Mouse (Mus musculus) embryonic facial prominence, embryonic 10.5 days (tissue): ENCODE measurements at regions not wholly inside any gene's neighbourhood (a gene's known extent, or its start where the extent isn't known, plus 50 kb on each side); places are given as distances from the start of the nearest gene placed in this dataset.

Experiments used
- DNase-seq: peaks from one replicate; pipeline ENCODE4 v3.0.0-alpha.2; 2017; ENCODE audit warnings: low spot score
- H3K27ac ChIP-seq: fragments of 300-500 bp; sonication (generic); replicated peaks from 2 replicates; pipeline ENCODE4 v1.5.1; 2016; ENCODE audit warnings: mild to moderate bottlenecking
- H3K27me3 ChIP-seq: fragments of 300-500 bp; sonication (generic); replicated peaks from 2 replicates; pipeline ENCODE4 v1.6.1; 2016; ENCODE audit warnings: low read depth, mild to moderate bottlenecking; ENCODE audit not compliant: poor library complexity, severe bottlenecking
- H3K36me3 ChIP-seq: fragments of 300-500 bp; sonication (generic); replicated peaks from 2 replicates; pipeline ENCODE4 v1.6.1; 2016; ENCODE audit warnings: mild to moderate bottlenecking, moderate library complexity
- H3K4me1 ChIP-seq: fragments of 300-500 bp; sonication (generic); 2 replicates; pipeline ENCODE4 v1.6.1; 2016
- H3K4me3 ChIP-seq: fragments of 300-500 bp; sonication (generic); 2 replicates; pipeline ENCODE4 v1.5.1; 2016; ENCODE audit warnings: mild to moderate bottlenecking, moderate library complexity
- H3K9me3 ChIP-seq: fragments of 300-500 bp; sonication (generic); 2 replicates; pipeline ENCODE4 v1.6.1; 2016; ENCODE audit warnings: mild to moderate bottlenecking
- WGBS: fragments of 180-500 bp; shearing (Covaris S2); methylation state at CpG from one replicate; pipeline ENCODE4 v1.1.7; 2016; 5-methylcytosine and 5-hydroxymethylcytosine counted together

DNA sequence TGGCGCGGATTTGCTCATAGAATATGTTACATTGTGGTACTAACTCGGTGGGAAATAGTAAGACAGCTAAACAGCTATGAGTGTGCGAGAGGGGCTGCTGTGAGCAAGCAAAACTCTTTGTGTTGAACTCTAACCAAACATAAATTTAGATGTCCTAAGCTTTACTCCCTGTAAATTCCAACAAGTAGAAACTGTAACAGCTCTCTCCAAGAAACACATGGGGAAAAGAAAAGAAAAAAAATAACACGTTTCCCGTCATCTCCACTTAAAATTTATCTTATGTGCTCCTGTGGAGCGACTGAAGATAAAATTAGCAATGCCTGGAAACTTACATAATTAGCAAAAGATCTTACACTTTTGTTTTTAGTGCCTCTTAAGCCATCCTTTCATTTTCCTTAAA is 226.2 kb upstream of the Gcfc2 start:
- no peak overlapping the region for H3K27ac ChIP-seq
- no peak for DNase-seq
- no peaks in the 10 kb centered on the region for H3K27me3 ChIP-seq
- no peaks in the 10 kb centered on the region for H3K4me1 ChIP-seq
- 87% methylated on average over 7 of the region's 7 CpGs for WGBS
- no peaks in the 10 kb centered on the region for H3K9me3 ChIP-seq
- H3K36me3 ChIP-seq = no peaks in the 10 kb centered on the region
- no peak overlapping the region for H3K4me3 ChIP-seq

DNA sequence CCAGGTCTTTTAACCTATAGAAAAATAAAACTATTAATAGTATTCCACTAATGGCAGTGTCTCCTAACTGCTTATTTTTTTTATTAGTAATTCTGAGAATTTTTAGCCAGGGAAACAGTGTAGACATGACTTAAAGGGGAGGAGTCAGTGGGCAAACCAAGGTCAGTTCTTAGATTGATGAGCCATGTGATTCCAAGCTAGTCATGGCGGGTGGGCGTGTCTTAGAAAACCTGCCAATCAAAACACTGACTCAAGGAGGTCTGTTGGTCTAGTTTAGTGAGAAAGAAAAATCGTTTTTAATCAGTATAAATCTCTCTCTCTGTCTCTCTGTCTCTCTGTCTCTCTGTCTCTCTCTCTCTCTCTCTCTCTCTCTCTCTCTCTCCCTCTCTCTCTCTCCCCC is 225.3 kb upstream of the Gcfc2 start:
- no peaks in the 10 kb centered on the region for H3K9me3 ChIP-seq
- no peak for DNase-seq
- H3K36me3 ChIP-seq = no peaks in the 10 kb centered on the region
- no peaks in the 10 kb centered on the region for H3K27me3 ChIP-seq
- 87% methylated on average over 3 of the region's 3 CpGs for WGBS
- H3K27ac ChIP-seq = no peak overlapping the region
- H3K4me1 ChIP-seq = no peaks in the 10 kb centered on the region
- no peak overlapping the region for H3K4me3 ChIP-seq

DNA sequence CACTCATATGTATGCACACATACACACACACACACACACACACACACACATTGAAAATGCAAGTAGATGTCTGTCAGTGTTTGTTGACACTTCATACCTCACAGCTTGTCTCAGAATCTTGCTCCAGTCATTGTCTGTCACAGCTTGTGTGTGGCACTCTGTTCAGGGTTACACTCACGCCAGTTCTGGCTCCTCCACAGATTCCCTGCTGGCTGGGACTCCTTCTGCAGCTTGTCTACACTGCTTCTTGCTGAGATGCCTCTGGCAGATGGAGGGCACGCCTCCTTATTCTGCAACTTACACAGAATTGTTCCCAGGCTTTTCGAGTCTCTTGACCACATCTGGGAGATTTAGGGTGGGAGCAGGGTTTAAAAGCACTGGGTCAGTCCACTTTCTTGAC is 208.6 kb upstream of the Gcfc2 start:
- H3K27ac ChIP-seq = no peak overlapping the region
- 74% methylated on average over 3 of the region's 3 CpGs for whole genome bisulfite sequencing
- no peaks in the 10 kb centered on the region for H3K36me3 ChIP-seq
- H3K9me3 ChIP-seq = no peaks in the 10 kb centered on the region
- H3K27me3 ChIP-seq = no peaks in the 10 kb centered on the region
- H3K4me3 ChIP-seq = no peak overlapping the region
- DNase-seq = no peak
- H3K4me1 ChIP-seq = peaks cover 3% of the 10 kb centered on the region; the same call in 1 of the 2 replicates

DNA sequence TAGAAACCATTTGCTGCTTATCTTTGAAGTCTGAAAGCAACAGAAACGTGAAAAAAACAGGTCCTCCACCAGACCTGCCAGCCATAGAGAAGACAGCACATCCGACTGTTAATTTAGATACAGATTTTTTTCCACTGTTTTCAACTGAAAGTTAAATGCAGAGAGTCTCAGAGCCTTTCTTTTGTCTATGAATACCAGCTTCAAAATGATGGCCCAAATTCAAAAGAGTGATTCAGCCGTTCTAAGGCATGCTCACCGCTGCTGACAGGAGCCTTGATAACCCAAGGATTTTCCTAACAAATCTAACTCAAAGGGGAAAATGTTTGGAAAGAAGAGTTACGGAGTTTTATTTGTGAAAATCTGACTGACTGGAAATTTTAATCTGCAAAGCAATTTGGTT is 207.1 kb upstream of the Gcfc2 start:
- H3K36me3 ChIP-seq = no peaks in the 10 kb centered on the region
- 84% methylated on average over 5 of the region's 5 CpGs for WGBS
- H3K4me1 ChIP-seq = peaks cover 3% of the 10 kb centered on the region; the same call in 1 of the 2 replicates
- no peaks in the 10 kb centered on the region for H3K27me3 ChIP-seq
- no peaks in the 10 kb centered on the region for H3K9me3 ChIP-seq
- no peak overlapping the region for H3K4me3 ChIP-seq
- no peak overlapping the region for H3K27ac ChIP-seq
- DNase-seq = no peak

DNA sequence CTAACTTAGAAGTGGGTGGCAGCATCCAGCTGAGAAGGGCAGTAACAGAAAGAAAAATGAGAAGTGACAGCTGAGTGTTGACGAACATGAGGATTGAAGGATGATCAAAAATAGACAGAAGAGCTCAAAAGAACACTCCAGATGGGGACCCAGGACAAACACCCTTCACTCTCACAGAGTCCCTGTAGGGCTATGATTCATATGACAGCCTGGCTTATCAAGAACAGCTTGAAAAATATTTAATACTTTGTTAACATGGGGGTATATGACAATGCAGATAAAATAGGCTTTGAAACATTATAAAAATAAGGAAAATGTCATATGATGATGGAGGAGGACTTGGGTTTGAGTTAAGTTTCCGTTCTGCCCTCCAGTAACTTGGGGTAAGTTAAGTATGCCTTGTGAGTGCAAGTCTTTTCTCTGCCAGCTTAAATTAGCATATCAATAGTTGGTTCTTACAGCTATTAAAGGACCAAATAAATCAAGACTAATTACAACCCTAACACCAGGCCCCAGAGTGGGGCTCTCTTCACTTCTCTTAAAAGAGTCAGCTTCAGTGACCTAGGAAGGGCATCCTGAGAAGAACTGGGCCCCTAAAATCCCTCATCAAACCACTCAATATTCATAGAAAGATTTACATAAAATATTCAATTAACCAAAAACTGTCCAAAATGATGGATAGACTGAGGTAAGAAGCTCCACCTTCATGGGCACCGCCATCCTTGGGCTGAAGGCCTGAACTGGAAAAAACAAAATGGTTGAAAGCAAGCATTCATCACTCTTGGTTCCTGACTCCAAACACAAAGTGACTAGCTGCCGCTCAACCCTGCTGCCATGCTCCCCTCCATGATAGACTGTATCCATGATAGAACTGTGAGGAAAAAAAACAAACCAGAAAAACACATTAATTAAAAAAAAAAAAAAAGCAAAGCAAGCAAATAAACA is 198.6 kb upstream of the Gcfc2 start:
- 83% methylated on average over 4 of the region's 4 CpGs for WGBS
- no peaks in the 10 kb centered on the region for H3K9me3 ChIP-seq
- no peaks in the 10 kb centered on the region for H3K4me1 ChIP-seq
- DNase-seq = no peak
- no peak overlapping the region for H3K27ac ChIP-seq
- no peaks in the 10 kb centered on the region for H3K27me3 ChIP-seq
- H3K4me3 ChIP-seq = no peak overlapping the region
- no peaks in the 10 kb centered on the region for H3K36me3 ChIP-seq

DNA sequence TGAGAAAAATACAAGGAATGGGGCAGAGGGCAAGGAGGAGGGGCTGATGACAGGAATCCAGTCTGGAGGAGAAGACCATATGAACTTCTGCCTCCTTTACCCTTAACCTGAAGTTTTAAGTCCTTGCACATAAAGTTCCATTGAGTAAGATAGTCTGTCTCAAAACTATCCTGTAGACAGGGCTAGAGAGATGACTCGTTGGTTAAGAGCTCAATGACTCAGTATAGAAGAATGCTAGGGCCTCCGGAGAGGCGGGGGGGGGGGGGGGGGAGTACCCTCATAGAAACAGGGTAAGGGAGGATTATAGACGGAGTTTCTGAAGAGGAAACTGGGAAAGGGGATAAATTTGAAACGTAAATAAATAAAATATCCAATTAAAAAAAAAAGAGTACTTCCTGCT is 191.8 kb upstream of the Gcfc2 start:
- Histone ChIP-seq H3K9me3 (no peaks in the 10 kb centered on the region), H3K36me3 (no peaks in the 10 kb centered on the region), H3K4me3 (no peak overlapping the region), H3K27me3 (no peaks in the 10 kb centered on the region), H3K4me1 (0 out of 2 replicates have a peak, but pooled peaks cover 3% of the 10 kb centered on the region), H3K27ac (no peak overlapping the region)
- no peak for DNase-seq
- WGBS = 74% methylated on average over 5 of the region's 5 CpGs

DNA sequence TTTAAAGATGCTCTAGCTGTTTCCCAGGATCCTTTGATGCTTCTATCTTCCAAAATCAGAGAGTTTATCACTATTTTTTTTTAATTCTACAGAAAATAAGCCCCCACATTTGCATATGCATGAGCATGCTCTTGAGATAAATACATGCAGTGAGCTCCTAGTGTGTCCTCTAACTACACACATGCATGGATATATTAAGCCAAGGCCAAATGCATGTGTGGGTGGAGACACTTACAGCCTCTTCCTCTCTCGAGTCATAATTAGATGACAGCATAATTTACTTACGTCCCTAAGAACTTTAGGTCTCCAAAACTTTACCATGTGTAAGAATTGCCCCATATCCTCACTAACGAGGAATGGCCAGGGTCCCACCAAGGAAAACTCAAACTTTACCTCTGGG is 189.9 kb upstream of the Gcfc2 start:
- Histone ChIP-seq H3K4me3 (no peak overlapping the region), H3K27me3 (no peaks in the 10 kb centered on the region)

DNA sequence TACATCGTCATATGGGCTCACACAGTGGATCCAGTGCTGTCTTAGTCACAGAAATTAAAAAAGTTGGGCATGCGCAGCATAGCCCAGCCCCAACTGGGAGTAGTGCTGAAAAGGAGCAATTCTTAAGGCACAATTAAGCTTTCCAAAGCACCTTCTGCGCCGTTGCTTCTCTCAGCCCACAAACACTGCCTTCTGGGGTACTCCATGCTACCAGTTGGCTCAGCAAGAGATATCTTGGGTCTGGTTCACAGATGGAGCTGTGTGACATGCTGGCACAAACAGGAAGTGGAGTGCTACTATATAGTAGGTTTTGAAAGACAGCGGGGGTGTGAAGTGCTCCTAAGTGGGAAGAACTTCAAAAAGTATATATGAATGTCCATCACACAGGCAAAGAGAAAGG is 185.0 kb upstream of the Gcfc2 start:
- H3K9me3 ChIP-seq = no peaks in the 10 kb centered on the region

More for the DNA sequence above, 189.9 kb upstream of the Gcfc2 start:
- Histone ChIP-seq H3K9me3 (no peaks in the 10 kb centered on the region), H3K27ac (no peak overlapping the region), H3K36me3 (no peaks in the 10 kb centered on the region), H3K4me1 (0 out of 2 replicates have a peak, but pooled peaks cover 3% of the 10 kb centered on the region)
- DNase-seq = no peak
- WGBS = 80% methylated on average over 3 of the region's 3 CpGs

DNA sequence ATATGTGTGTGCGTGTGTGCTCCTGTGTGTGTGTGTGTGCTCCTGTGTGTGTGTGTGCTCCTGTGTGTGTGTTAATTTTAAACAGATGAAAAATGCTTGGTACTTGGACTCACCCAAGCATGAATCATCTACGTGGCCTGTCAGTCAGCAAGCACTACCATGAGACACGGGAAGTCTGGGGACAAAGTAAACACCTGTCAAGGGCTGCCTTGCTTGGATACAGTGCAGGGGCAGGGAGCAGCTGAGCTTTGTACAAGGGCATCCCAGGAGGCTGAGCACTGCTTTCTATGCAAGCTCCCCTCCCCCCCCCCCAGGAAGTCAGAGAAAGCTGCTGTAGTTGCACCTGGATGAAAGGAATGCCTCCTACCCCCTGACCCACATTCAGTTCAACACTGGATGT is 173.8 kb upstream of the Gcfc2 start:
- Histone ChIP-seq H3K4me3 (no peak overlapping the region), H3K27me3 (no peaks in the 10 kb centered on the region)
- WGBS = 57% methylated on average over 3 of the region's 3 CpGs

More for the DNA sequence above, 185.0 kb upstream of the Gcfc2 start:
- WGBS = 87% methylated on average over 5 of the region's 5 CpGs
- H3K27ac ChIP-seq = no peak overlapping the region
- no peaks in the 10 kb centered on the region for H3K36me3 ChIP-seq
- no peaks in the 10 kb centered on the region for H3K27me3 ChIP-seq
- H3K4me1 ChIP-seq = no peaks in the 10 kb centered on the region
- no peak for DNase-seq
- H3K4me3 ChIP-seq = no peak overlapping the region

DNA sequence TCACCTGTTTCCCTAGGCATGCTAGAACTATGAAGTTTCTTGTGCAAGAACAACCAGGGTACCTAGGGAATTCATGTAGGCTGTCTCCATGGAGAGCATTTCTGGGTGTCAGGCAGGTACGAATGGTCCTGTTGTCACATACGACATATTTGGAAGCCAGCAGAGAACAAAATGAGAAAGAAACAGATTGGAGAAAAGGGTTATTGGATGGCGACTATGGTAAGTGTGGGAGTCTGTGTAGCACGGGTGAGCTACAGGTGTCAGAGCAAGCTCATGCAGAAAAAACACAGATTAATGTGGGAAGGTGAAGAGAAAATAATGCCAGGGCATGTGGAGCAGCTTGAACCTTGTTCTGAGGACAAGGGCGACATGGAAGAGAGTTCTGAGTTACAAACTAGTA is 171.8 kb upstream of the Gcfc2 start:
- Histone ChIP-seq H3K27me3 (no peaks in the 10 kb centered on the region), H3K9me3 (no peaks in the 10 kb centered on the region), H3K4me3 (no peak overlapping the region), H3K27ac (no peak overlapping the region), H3K4me1 (no peaks in the 10 kb centered on the region), H3K36me3 (no peaks in the 10 kb centered on the region)
- 91% methylated on average over 5 of the region's 5 CpGs for WGBS
- DNase-seq = no peak

More for the DNA sequence above, 173.8 kb upstream of the Gcfc2 start:
- Histone ChIP-seq H3K9me3 (no peaks in the 10 kb centered on the region), H3K4me1 (no peaks in the 10 kb centered on the region), H3K27ac (no peak overlapping the region), H3K36me3 (no peaks in the 10 kb centered on the region)
- DNase-seq = peak; percentile 15

DNA sequence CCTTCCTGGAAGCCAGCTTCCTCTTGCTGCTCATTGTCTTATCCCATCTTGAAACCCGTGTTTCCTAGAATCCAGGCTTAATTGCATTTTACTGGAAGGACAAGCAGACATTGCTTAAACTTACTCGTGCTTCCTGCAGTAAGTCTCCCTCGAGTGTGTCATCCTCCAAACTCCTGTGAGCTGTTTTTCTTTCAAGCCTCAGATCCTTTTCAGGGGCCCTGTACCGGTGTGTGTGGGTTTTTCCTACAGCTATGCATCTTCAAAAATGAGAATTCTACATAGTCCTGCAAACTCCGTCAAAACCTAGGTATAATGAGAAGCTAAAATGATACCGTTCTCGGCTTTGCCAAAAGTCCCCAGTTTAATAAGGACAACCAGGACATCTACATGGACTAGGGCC is 167.2 kb upstream of the Gcfc2 start:
- Histone ChIP-seq H3K9me3 (no peaks in the 10 kb centered on the region), H3K4me1 (no peaks in the 10 kb centered on the region), H3K27ac (no peak overlapping the region), H3K4me3 (no peak overlapping the region), H3K36me3 (no peaks in the 10 kb centered on the region), H3K27me3 (no peaks in the 10 kb centered on the region)
- WGBS = 83% methylated on average over 7 of the region's 7 CpGs
- DNase-seq = no peak

DNA sequence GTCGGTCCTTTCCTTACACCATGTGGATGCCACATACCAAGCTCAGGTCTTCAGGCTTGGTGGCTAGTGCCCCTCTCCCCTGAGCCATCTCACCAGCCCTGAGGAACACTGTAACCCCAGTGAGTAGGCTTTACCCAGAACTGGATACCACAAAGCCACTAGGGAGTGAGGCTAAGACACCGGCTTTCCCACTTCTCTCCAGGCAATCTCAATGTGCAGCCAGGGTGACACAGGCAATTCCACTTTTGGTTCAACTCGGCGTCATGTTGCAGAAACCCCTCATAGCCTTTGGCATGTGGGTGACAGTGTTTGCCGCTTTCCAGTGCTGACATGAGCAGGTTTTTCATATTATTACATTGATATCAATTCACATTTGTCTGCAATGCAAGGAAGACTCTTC is 164.6 kb upstream of the Gcfc2 start:
- WGBS = 89% methylated on average over 5 of the region's 5 CpGs
- no peaks in the 10 kb centered on the region for H3K36me3 ChIP-seq
- no peak overlapping the region for H3K27ac ChIP-seq
- H3K9me3 ChIP-seq = no peaks in the 10 kb centered on the region
- DNase-seq = no peak
- no peak overlapping the region for H3K4me3 ChIP-seq
- no peaks in the 10 kb centered on the region for H3K27me3 ChIP-seq
- no peaks in the 10 kb centered on the region for H3K4me1 ChIP-seq

DNA sequence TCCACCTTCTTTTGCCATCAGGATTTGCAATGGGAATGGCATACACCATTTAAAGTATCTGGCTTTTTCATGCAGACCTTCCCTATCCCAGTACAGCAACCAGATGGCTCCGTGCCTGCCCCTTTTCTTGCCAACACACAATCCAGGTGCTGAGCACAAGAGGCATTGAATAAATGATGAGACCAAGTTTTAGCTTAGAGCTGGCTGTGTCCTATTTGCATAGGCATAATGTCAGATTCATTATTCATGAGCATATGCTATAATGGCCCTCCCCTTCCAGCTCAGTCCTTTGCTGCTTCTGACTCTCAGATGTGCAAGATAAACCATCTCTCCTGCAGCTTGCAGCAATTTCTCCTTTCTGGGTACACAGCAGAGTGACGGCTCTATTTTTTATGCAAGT is 163.3 kb upstream of the Gcfc2 start:
- no peak for DNase-seq
- Histone ChIP-seq H3K27me3 (no peaks in the 10 kb centered on the region), H3K27ac (no peak overlapping the region), H3K4me1 (no peaks in the 10 kb centered on the region), H3K9me3 (no peaks in the 10 kb centered on the region), H3K36me3 (no peaks in the 10 kb centered on the region), H3K4me3 (no peak overlapping the region)
- WGBS = 85% methylated on average over 2 of the region's 2 CpGs
